Mouse (Mus musculus) intestine, embryonic 15.5 days (tissue): ENCODE results near the gene Lig3. TPM values are rescaled to one million over a fixed set of nuclear protein-coding genes. Genes with fewer than 3 reads are reported as not detected.

Experiments used
- ATAC-seq: fragments of 200-750 bp; cut with Nextera tagmentation; 2 replicates; pipeline ENCODE4 v1.8.0; 2017; ENCODE audit warnings: moderate TSS enrichment, moderate library complexity
- H3K27ac ChIP-seq: fragments of 300-500 bp; sonication (generic); 2 replicates; pipeline ENCODE4 v1.5.1; 2015; ENCODE audit warnings: mild to moderate bottlenecking, inconsistent platforms
- H3K27me3 ChIP-seq: fragments of 300-500 bp; sonication (generic); replicated peaks from 2 replicates; pipeline ENCODE4 v1.6.1; 2015; ENCODE audit warnings: inconsistent platforms
- H3K36me3 ChIP-seq: fragments of 300-500 bp; sonication (generic); 2 replicates; pipeline ENCODE4 v1.6.1; 2015; ENCODE audit warnings: inconsistent platforms
- H3K4me1 ChIP-seq: fragments of 300-500 bp; sonication (generic); replicated peaks from 2 replicates; pipeline ENCODE4 v1.6.1; 2015; ENCODE audit warnings: inconsistent platforms
- H3K4me2 ChIP-seq: fragments of 300-500 bp; sonication (generic); replicated peaks from 2 replicates; pipeline ENCODE4 v1.6.1; 2015; ENCODE audit warnings: mild to moderate bottlenecking, inconsistent platforms
- H3K4me3 ChIP-seq: fragments of 300-500 bp; sonication (generic); replicated peaks from 2 replicates; pipeline ENCODE4 v1.5.1; 2015; ENCODE audit warnings: inconsistent platforms
- H3K9ac ChIP-seq: fragments of 300-500 bp; sonication (generic); 2 replicates; pipeline ENCODE4 v1.6.1; 2015; ENCODE audit warnings: inconsistent platforms
- H3K9me3 ChIP-seq: fragments of 300-500 bp; sonication (generic); 2 replicates; pipeline ENCODE4 v1.6.1; 2016; ENCODE audit warnings: inconsistent platforms
- WGBS: fragments of 180-500 bp; shearing (Covaris S2); methylation state at CpG from one replicate; pipeline ENCODE4 v1.1.7; 2015; 5-methylcytosine and 5-hydroxymethylcytosine counted together
- polyA plus RNA-seq: library from polyadenylated mRNA; unstranded; fragments of >200 nt; fragmentation: Nextera tagmentation; extraction: Ambion mirVana; gene quantifications from 2 replicates; pipeline ENCODE4 v1.2.1, GENCODE M21; 2015

The Lig3 gene
- polyA plus RNA-seq, 1 experiment from 2014 or later = 22.5 TPM

DNA sequence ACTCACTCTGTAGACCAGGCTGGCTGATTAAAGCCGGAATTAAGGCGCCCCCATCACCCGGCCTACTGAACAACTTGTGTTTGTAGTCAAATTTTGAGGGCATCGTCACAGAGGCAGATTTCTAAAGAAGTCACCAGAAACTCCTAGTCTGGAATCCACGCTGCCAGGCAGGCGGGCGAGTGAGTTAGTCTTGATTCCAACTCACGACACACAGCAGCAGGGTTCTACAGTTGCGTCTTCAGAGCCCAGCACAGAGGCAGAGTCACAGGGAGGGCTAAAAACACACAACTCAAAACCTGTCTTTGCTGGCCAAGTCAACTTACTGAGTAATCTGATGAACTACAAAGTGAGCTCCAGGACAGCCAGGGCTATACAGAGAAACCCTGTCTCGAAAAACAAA, 71.6 kb downstream of the Lig3 start:
- Histone ChIP-seq H3K36me3 (no peaks in the 10 kb centered on the region), H3K9me3 (no peaks in the 10 kb centered on the region), H3K27ac (no peak overlapping the region), H3K9ac (no peak overlapping the region), H3K27me3 (no peaks in the 10 kb centered on the region), H3K4me3 (no peak overlapping the region), H3K4me1 (0 out of 2 replicates have a peak, but pooled peaks cover 2% of the 10 kb centered on the region), H3K4me2 (no peak overlapping the region)
- WGBS = 85% methylated on average over 10 of the region's 10 CpGs
- no peak for ATAC-seq

DNA sequence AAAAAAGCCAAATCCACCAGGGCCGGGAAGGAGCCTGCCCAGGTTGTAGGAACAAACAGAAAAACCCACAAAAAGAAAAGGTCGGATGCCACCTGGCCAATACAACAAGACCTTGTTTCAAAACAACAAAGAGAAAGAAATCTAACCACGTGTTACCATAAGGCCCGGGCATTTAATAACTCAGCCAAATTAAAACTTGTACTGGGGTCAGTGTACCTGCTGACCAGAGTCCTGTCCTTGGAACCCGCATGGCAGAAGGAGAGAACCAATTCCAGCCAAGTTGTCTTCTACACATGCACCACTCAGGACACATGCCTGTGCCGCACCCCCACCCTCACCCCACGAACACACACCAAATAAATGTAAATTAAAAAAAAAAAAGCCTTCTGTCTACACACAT, 72.0 kb downstream of the Lig3 start:
- Histone ChIP-seq H3K9me3 (no peaks in the 10 kb centered on the region), H3K27ac (no peak overlapping the region), H3K4me3 (no peak overlapping the region), H3K36me3 (no peaks in the 10 kb centered on the region), H3K4me2 (no peak overlapping the region), H3K27me3 (no peaks in the 10 kb centered on the region), H3K9ac (no peak overlapping the region), H3K4me1 (0 out of 2 replicates have a peak, but pooled peaks cover 2% of the 10 kb centered on the region)
- ATAC-seq = no peak
- WGBS = 90% methylated on average over 7 of the region's 7 CpGs

Other genes starting within 250 kb of the Lig3 start
- 0.18 and 0.28 TPM in 2 replicates for gene Cct6b, start 16.8 kb upstream of the Lig3 start, polyA plus RNA-seq
- 32.9 and 34.5 TPM in 2 replicates for gene Zfp830, start 16.8 kb upstream of the Lig3 start, polyA plus RNA-seq
- 12.5 and 13.8 TPM in 2 replicates for gene Rffl, start 90.1 kb downstream of the Lig3 start, polyA plus RNA-seq
- gene Rad51d, start 109.5 kb downstream of the Lig3 start, polyA plus RNA-seq = 12.7 and 16.0 TPM in 2 replicates
- 0.15 and 0.23 TPM in 2 replicates for gene Fndc8, start 111.0 kb downstream of the Lig3 start, polyA plus RNA-seq
- 29.9 and 31.7 TPM in 2 replicates for gene Nle1, start 127.3 kb downstream of the Lig3 start, polyA plus RNA-seq
- 1.8 and 2.1 TPM in 2 replicates for gene Unc45b, start 129.4 kb downstream of the Lig3 start, polyA plus RNA-seq
- gene Slfn5, start 170.2 kb downstream of the Lig3 start, polyA plus RNA-seq = 1.9 TPM in 2 replicates
- gene Slfn9, start 210.7 kb downstream of the Lig3 start, polyA plus RNA-seq = 19.6 and 20.0 TPM in 2 replicates
- 0.45 and 0.54 TPM in 2 replicates for gene Slfn8, start 239.7 kb downstream of the Lig3 start, polyA plus RNA-seq